Mouse (Mus musculus) gastrocnemius, postnatal 10 days (tissue): Measurements from ENCODE around the gene Btd. TPM values are rescaled to one million over a fixed set of nuclear protein-coding genes. Genes with fewer than 3 reads are reported as not detected.

Source experiments
- DNase-seq: peaks from one replicate; pipeline ENCODE4 v3.0.0; 2021; ENCODE audit warnings: mixed read lengths
- total RNA-seq, 2 experiments: library from RNA; stranded (reverse); gene quantifications; 2 replicates each; pipeline ENCODE4 v1.2.3; 2021

The Btd gene
- total RNA-seq, 2 experiments from 2014 or later: 11.0 to 11.1 TPM

DNA sequence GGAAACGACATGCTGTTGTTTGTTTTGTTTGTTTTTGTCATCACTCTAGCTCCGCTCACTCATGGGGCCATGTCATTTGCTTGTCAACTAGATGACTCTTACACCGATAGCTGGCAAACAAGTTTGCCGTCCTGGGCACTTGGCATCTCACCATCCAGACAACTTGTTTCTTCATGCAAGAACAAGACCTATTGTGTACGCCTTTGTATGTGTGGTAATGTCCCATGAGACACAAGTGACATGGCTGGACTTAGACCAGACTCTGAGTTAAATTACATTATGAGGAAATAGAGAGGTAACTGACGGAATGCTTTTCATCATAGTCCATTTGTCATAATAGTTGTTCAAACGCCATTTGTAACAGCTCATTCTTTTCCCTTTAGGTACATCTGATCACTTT, 5.1 kb downstream of the Btd start:
- DNase-seq: no peak

DNA sequence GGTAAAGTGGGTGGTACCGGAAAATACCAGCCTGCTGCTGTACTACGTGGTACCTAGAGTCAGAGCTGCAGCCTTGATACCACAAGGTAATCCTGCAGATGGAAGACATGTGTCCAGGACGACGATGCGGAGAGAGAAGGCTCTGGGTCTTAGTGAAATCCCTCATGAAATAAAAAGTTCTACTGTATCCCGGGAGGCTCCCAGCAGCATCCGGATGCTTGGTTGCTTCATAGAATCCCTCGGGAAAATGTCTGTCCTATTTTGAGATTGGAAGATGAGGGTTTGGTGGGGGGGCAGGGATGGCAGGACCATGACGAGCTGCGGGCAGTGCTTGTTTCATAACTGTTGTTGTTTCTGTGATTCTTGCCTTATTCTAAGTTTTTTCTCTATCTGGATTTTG, 7.2 kb downstream of the Btd start:
- DNase-seq: no peak

DNA sequence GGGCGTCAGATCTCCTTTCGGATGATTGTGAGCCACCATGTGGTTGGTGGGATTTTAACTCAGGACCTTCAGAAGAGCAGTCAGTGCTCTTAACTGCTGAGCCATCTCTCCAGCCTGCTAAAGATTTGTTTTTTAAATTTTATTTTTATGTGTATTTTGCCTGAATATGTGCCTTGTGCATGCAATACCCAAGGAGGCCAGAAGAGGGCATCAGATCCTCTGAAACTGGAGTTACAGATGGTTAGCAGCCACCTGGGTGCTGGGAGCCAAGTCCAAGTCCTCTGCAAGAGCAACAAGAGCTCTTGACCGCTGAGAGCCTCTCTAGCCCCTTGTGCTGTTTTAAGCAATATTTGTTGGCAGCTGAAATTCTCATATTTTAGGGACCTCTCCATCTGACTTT, 9.5 kb downstream of the Btd start:
- DNase-seq: no peak

DNA sequence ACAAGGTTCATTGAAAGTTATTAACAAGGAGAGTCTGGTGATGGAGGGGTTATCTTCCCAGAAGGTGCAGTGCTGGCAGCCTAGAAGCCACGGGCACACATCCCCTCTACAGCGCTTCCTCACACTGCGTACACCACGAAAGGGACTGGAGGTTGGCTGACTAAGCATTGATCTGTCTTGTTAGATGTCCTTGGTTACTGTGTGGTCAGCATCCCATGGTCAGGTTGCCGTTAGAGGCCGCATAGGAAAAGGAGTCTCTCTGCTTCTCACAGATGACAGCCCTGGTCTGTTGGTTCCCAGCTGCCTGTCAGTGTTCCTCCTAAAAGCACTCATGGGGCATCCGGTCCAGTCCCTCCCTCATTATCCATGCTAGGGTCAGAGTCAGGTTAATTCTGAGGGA, 10.4 kb downstream of the Btd start:
- no peak for DNase-seq

DNA sequence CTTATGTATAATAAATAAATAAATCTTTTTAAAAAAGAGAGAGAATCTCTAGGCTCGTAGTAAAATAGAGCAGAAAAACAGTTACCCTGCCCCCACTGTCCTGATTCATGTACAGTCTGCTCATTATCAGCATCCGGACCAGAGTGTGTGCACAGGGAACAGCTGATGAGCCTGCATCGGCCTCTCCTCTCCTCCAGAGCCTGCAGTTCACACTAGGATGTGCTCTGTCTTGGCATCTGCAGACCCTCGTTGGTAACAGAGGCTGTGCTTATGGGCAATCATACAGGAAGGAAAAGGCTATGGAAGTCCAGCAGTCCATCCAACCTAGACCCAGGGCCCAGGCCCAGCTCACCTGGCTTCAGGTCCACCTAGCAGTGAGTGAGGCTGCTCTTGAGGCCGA, 11.3 kb downstream of the Btd start:
- DNase-seq: no peak

DNA sequence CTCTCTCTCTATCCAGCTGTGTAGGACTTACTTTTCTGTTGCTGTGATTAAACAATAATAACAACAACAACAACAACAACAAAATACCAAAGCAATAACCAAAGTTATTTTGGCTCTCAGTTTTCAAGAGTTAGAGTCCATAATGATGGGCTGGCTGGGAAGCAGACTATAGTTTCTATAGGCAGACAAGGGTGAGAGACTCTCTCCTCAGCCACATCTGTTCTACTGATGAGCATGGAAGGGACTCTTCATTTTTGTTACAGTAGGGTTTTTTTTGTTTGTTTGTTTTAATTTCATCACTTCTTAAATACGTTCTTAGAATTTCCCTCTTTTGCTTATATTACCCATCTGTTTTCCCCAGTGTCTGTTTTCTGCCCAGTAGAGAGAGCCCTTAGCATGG, 11.8 kb downstream of the Btd start:
- no peak for DNase-seq

DNA sequence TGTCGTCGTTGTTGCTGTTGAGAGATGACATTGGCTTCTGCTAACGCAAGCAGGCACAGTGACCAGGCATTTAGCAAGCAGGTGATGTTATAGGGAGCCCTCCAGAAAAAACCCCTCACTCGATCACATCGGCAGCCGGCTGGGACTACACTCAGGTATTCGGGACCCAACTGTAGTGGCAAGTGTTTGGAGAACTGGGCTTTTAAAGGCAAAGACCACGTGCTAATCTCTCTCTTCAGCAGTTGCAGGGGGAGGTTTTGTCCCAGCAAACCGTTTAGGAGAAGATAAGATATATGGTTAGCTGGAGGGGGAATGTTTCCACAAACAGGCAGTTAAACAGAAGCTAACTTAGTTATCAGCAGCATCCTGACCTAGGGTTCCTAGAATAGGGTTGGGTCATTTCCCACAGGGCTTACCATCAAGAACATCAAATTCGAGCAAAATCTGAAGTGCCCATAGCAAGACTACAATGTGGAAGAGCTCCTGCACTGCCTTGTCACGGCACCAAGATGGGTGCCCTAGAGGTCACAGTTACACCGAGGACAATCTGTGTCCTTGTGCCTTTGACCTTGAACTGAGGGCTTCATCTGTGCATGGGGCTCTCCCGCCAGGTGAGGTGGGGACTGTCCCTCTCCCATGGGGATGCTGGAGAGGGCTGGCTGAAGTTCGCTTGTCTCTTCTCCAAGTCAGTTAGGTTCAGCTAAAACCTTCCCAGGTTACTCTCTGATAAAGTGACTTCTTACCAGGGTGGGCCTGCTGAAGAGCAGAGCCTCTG, 12.5 kb downstream of the Btd start:
- no peak for DNase-seq

DNA sequence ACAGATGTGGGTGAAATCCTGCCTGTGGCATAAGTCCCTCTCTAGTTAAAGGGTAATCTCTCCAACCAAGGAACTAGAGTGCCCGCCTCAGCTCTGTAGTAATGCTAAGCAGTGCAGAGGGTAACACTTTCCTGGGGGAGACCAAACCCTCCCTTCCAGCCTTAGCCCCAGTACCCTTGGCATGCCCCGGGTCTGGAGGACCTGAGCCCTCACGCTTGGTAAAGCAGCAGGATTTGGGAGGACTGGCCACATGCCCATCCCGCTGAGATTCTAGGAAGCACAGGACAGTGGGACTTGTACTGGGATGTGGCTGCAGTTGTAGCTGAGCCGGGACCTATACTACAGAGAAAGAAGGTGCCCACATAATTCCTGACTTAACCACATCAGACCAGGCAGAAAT, 14.0 kb downstream of the Btd start:
- no peak for DNase-seq

DNA sequence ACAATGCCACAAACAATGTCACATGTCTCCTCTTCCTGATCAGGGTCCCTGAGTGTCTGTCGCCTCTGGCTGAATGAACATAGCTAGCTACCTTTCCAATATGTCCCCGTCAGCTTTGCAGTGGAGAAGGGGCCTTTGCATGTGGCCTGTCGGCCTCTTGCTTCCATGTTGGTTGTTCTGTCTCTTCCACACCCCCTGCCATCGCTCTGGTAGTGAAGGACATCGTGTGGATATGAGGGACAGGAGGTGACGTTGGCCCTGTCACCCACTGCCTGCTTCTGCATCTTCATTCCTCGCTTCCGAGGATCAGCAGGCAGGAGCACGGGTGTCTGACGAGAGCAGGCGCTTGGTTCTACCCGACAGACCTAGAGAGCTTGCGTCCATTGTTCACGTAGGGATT, 14.6 kb downstream of the Btd start:
- DNase-seq: no peak

DNA sequence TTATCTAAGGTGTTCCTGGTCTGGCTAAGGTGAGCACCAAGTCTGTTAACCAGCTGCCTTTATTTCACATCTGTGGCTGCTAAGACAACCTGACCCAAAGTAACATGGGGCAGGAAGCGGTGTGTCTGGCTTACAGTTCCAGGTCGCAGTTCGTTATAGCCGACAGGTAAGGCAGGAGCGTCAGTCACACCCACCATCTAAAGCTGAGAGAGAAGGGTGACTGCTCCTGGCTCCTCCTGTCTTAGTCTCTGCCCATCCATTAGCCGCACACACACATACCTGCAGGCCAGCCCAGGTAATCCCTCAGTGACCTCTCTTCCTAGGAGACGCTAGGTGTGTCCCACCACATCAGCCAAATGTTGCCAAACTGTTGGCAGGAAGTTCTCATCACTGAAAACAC, 15.6 kb downstream of the Btd start:
- no peak for DNase-seq

DNA sequence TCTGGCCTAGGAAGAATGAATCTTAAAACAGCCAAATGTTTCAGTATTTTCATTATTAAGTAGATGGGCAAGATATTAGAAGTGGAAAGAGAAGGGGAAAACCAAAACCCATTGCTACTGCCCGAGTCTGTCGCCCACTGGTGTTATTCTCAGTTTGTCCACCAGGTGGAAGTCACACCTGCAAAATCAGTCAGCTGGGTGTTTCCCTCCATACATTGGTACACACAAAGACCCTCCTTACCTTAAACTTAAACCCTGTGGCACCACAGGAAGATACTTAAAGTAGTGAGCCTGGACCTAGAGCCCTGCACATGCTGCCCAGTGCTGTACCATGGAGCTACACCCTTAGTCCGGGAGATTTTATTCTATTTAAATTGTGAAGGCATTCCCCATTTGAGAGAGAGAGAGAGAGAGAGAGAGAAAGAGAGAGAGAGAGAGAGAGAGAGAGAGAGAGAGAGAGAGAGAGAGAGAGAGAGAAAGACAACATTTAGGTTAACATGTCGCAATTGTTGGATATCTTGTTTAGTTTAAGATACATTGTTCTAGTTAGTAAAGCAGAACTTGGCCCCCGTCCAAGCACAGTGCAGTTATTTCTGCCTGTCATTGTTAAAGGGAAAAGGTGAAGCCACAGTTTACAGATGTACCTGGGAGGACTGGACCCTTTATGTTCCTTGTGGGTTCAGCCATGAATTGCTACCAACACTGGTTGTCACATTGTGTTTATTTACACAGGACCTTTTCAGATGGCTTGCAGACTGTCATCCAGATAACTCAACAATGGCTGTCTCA, 16.2 kb downstream of the Btd start:
- peak; percentile 68 for DNase-seq

DNA sequence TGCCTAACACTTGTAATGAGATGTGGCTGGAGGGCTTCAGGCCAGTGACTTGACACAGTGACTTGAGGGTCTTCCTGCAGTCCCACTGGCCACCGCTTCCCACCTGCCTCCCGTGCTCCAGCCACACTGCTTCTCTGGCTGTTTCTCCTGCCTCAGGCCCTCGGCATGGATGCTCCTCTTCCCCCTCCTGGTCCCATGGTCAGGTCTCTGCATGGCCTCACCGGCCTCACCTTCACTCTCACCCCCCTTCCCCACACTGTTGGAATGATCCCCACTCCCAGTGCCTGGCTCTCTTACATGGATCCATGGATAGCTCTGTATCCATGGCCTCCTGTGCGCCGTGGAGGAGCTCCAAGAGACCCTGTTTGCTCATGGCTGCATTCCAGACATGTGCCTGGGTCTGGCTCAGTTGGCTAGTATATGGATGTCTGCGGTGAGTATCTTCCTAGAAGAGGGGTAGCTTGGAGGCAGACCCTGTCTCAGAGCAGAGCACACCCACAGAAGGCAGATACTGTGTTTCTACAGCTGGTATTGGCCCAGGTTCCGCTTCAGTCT, 17.4 kb downstream of the Btd start:
- DNase-seq: no peak

DNA sequence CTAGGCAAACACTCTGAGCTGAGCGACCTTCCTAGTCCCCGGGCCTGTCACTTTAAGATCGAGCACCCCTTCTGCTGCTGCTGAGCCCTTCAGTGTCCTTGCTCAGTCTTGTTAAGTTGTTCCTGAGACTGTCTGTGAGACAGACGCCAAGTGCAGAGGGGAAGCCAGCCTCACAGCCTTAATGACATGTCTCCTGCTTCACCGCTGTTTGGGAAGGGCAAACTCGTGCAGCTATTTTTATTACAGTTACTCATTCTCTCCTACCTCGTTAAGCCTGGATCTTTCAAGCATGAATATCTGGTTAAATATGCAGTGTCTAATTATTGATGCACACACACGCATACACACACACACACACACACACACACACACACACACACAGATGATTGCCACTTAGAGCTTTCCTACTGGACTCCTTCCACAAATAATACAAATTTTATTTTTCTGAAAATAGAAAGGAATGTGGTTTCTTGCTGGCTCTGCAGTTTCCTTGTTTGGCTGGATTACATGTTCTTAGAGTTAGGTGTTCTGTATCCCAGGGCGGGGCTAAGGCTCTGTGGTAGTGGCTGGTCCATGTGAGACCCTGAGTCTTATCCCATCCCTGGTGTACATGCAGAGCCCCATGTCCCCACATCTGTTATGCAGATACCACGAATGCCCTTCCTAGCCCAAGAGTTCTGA, 18.8 kb downstream of the Btd start:
- DNase-seq: peak; percentile 46

DNA sequence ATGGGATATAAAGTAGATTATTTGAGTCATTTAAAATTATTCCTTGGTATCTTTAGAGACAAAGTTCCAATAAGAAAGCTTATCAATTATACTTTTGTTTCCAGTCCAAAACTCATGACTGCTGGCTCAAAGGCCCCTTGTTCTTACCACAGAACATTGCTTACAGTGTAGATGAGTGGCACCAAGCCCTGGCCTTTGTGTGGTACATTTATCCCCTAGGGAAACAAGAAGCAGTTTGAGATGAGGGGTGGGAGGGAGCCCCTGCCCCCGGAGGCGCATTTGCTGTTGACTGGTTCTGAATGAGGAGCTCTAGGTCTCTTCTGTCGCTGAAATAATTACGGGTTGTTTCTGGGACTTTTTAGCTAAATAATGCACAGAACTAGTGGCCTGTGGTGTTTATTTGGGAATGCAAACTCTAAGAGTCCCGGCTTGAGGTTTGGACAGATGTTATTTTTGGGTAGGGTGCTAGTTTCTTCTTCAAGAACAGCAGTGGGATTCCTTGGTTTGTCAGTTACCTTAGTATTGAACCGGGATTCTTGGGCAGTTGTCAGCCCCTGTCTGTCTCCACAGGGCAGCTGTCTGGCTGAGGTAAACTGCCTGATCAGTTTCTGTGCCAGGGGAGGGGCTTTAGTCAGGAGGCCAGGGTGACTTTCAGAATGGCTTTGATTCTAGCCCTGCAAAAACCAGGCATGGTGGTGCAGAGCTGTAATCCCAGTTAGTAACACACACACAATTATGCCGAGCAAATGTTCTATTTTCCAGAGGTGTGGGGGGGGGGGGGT, 19.7 kb downstream of the Btd start:
- no peak for DNase-seq

DNA sequence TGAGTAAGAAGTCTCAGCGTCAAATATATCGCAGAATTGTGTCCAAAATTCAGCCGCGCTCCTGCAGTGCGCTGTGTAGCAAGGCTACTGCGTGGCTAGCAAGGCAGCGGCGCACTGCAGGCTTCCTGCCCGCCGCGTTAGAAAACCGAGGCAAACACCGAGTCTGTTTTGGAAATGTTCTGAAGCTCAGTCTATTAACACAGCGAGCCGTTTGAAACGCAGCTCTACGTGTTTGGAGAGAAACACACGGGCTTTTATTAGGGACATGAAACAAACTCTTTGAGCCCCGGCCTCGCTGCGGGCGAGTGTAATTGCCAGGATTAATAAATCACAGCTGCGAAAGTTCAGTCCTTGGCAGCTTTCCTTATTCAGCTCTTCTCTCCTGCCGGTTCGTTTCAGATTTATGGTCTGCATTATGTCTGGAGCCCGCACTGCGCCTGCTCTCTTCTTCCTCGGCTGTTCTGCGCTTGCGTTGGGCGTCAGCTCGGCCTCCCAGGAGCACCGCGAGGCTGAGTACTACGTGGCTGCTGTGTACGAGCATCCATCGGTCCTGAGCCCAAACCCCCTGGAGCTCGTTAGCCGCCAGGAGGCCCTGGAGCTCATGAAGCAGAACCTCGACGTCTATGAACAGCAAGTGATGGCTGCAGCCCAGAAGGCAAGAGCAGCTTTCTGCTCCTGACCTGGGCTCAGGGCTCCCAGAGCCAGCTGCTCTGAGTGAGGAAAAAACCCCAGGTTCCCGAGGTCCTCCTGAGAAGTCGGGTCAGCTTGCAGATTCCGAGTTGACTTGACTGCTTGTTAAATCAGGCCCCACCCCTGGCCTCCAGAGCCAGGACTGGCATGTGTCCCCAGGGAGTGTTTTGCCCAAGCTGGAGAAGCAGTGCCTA, 21.1 kb downstream of the Btd start:
- peak; percentile 77 for DNase-seq

DNA sequence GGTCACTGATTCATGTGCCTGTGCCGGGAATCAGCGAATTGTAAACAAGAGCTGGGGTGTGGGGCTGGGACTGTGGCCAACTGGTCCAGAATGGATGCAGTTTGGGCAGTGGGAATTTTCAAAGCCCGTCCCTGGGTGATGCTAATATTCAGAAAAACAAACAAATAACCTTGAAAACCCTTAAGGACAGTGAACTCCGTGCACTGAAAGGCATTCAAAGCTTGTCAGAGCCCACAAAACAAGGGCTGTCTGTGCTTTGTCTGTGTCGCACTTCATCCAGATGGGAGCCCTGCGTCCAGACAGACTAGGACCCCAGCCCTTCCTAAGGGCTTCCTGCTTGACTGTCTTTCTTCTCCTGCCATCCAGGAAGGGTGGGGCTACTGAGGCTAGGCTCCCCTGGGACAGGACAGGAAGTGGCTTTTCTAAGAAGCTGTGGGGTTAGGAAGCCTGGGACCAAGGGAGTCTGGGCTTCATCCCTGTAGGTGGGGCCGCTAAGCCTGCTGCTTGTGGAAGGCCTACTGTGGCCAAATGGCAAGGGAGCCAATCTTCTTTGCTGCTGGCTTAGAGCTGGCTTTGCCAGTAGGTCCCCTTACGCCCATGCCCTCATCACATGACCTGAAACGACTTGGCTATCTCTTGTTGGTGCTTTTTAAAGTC, 21.9 kb downstream of the Btd start:
- DNase-seq: peak; percentile 80

DNA sequence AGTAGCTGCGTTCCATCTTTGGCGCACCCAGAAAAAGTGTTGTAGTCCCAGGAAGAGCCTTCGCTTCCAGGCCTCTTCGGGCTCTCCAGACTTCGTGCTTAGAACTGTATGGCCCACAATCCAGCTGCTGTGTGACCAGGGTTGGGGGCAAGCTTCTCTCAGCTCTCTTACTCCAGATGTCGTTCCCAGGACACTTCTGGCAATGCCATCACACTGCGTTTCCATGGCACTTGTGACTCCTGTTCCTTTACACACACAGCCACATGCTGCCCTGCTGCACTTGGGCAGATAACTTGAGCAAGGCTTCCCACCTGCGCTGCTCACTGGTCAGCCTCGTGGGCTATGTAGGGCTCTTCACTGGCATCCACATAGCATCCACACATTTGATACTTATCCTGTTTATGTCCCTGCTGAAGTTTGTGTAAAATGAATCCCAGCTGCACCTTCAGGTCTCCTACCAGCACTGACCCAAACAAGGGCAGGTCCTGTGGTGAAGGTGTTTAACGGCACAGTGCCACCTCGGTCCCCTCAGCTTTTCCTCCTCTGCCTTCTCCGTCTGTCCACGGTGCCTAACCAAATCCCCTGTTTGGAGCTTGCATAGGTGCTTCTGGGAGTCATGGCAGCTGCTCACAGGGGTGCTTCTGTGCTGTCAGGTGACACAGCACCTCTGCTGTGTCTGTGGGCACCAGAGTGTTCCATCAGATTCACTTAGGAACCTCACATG, 22.7 kb downstream of the Btd start:
- DNase-seq: no peak

DNA sequence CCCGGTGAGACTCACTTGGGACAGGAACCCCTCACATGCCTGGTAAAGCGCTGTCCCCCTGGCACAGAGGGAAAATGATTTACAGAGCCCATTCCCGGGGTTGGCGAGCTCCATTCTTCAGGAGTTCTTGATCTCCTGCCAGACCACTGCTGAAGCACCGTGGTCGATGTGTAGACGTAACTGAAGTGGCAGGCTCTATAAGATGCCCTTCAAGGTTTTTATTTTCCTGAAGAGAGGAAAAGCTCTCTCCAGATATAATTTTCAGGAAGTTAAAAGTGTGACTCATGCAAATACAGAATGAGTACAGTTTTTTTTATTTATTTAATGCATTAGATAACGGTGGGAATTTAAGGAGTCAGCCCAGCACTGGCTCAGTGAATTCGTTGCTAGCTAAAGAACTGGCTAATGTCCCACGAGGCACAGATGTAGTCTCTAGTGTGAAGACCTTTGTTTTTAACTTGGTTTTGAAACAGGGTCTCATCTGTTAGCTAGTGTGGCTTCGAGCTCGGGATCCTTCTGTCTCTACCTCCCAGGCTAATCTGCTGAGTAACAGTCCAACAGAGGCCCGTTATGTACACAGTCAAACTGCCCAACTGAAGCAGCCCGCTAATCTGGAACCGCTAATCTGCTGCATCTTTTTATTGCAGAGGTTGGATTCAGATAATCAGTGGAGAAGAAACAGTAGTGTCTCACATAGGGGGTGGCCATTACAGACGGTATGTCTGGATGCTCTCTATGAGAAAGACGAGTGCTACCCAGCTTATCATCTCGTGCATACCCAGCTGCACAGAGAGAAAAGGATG, 23.5 kb downstream of the Btd start:
- DNase-seq: no peak
